Mouse (Mus musculus) CD8-positive naive resting alpha-beta T cell, adult 2 months (primary cell): ENCODE measurements around the gene Spns2.

Experiments
- DNase-seq, 2 experiments: peaks; one replicate each; pipeline ENCODE4 v3.0.0; 2022; ENCODE audit warnings: low read depth in 2 of 2, low spot score in 2 of 2

Spns2 gene

GRCm38 (mm10) chr11:72501426-72502002, 11.8 kb upstream of the Spns2 start:
- DNase-seq = no peak

DNA sequence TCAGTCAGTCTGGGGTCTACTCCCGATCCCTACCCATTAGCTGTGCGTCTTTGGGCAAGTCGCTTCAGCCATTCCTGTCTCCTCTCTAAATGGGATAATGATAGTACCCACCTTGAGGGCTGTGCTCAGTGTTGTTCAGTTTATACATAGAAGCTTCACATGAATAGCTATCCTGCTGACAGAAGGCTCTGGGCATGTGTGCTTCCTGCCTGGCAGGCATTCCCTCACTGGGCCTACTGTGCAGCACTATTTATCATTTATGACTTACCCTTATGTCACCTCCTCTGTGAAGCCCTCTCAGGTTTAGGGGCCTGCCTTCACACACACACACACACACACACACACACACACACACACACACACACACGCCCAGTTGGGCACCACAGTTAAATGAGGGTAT, 10.4 kb upstream of the Spns2 start:
- DNase-seq = no peak

- no peak for DNase-seq
These were observed 7.7 kb upstream of the Spns2 start for GRCm38 (mm10) chr11:72497367-72497766.

DNA sequence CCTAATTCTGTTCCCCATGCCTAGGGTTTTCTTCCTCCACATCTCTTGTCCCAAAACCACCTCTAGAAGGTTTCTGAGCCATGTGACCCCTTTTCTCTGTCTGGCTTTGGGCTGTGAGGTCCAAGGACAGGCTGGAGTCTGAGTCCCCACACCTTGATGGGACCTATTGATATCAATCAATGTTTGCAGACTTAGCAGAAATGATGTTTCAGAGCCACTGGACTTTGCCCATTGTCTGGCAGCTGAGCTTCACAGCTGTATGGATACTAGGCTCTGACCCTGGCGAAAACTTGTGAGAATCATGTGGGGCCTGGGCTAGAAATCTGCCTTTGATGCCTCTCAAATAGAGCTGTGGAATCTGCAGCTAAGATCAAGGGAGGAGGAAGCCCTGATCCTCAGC, 7.1 kb upstream of the Spns2 start:
- no peak for DNase-seq

- DNase-seq = no peak
These were observed 6.4 kb upstream of the Spns2 start for GRCm38 (mm10) chr11:72496066-72496465.

GRCm38 (mm10) chr11:72494046-72494988, 4.6 kb upstream of the Spns2 start:
- no peak for DNase-seq

- DNase-seq = no peak
These were observed 1.6 kb upstream of the Spns2 start for GRCm38 (mm10) chr11:72491130-72491960.

DNA sequence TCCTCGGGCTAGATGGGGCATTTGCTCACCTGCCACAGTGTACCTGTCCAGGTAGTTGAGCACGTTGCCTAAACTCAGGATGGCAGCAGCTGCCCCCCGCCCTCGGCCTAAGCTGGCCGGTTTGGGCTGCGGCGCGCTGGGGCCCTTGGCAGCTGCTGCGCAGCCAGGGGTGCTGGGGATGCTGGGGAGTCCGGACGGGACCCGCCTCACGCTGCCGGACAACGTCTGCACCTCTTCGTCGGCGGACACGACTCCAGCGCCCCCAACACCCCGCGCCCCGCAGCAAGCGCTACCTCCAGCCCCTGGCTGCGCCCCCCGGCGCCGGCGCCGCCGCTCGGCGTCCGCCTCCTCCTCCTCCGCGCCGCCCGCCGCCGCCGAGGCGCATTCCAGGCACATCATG, 307 bp downstream of the Spns2 start:
- no peak for DNase-seq

DNA sequence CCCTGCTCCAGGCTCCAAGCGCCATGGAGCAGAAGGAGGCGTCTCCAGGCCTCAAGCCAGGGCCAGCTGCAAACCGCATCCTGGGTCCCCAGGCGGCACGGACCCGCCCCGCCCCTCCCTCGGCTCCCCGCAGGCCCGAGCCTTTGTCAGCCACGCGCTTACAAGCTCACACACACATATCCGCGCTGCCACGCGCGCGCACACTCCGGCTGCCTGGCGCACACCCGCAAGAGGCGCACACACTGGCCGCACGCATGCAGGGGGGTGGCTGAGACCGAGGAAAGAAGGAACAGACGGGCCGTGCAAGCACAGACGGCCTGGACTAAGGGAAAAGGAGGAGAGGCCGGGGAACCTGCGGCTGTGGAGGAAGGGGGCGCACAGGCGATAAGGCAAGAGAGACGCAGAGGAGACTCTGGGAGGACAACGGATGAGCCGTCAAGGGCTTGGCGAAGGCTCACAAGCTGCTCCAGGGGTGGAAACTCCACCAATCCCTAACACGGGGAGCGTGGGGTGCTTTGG, 892 bp downstream of the Spns2 start:
- no peak for DNase-seq

DNA sequence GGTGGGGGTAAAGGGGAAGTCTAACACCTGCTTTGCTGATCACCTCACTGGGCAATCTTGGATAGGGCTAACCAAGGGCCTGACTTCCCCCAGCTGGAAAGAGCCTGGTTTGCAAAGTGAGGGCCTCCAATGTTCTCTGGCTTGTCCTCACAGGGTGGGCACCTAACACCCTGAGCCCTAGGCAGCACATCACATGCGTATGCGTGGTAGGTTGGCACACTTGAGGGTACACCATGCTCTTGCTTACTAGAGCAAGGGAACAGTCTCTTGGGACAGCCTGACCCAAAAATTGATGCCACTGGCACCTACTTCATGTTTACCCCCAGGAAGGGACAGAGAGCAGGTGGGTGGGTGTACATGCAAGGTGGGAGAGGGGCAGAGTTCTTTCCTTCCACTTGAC, 2.0 kb downstream of the Spns2 start:
- no peak for DNase-seq

- no peak for DNase-seq
These were observed 2.5 kb downstream of the Spns2 start for GRCm38 (mm10) chr11:72487171-72487570.

- no peak for DNase-seq
These were observed 3.7 kb downstream of the Spns2 start for GRCm38 (mm10) chr11:72485960-72486359.

DNA sequence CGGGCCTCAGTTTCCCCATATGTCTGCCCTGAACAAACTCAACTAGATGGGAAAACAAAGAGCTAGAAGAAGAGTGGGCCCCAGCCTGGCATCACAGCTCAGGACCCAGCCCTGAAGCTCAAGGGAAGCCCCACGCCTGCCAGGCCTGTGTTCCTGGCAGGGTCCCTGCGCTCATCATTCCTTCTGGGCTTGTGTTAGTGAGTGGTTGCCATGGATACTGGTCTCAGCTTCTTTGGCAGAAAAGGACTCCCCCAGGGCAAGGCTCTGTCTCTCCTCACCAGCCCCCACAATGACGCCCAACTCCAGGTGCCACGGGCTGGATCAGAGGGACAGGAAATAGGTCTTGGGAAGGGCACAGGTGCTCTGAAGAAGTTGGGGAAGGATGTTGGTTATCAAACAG, 4.5 kb downstream of the Spns2 start:
- DNase-seq = no peak

- no peak for DNase-seq
These were observed 5.2 kb downstream of the Spns2 start for GRCm38 (mm10) chr11:72484549-72484948.

- DNase-seq = no peak
These were observed 7.8 kb downstream of the Spns2 start for GRCm38 (mm10) chr11:72481952-72482351.

GRCm38 (mm10) chr11:72481313-72481712, 8.4 kb downstream of the Spns2 start:
- DNase-seq = no peak

DNA sequence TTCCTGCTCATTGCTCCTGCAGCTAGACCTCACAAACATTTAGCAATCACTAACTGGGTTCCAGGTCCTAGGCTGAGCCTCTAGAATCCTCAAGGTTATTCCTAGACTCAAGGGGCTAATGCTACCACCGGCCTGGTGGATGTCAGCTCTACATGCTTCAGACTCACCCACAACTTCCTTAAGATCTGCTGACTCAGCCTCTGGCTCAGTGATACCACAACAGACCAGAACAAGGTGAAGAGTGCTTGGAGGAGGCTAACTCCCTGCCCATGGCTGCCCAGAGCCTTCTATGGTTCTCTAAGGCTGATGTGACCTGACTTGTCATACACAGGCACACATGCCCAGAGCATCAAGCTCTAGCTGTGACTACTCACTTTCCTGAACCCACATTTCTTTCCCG, 10.2 kb downstream of the Spns2 start:
- no peak for DNase-seq

DNA sequence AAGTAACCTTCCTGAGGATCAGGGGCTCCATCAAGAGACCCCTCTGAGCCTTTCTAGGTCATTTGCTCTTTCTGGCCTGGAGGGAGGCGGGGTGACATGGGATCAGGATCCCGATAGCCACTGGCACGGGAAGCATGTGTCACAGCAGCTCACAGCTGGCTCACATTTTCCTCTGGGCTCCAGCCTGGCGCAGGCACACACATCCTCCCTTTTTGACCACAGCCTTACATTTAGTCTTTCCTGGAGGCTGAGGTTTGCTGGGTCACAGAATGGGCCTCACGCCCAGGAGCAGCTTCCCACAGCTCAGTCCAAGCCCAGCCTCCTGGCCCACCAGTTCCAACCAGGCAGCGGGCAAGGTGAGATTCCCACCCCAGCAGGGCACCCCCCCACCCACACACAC, 11.5 kb downstream of the Spns2 start:
- DNase-seq = no peak

- DNase-seq = no peak
These were observed 12.1 kb downstream of the Spns2 start for GRCm38 (mm10) chr11:72477653-72478052.

DNA sequence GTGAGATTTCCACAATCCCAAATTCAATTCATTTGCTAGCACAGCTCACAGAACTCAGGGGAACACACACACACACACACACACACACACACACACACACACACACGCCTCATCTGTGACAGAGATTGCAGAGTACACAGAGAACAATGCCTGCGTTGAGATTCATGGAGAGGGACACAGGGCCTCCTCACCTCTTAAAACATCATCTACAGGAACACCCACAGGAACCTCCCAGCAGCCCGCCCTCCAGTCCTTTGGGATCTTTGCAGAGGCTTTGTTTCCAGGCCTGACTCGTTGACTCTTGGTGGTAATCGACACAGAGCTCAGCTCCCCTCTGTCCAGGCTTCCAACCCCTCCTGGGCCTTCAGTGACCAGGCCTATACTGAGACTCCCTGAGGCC, 12.5 kb downstream of the Spns2 start:
- no peak for DNase-seq

- no peak for DNase-seq
These were observed 13.6 kb downstream of the Spns2 start for GRCm38 (mm10) chr11:72476074-72476625.
